Mouse (Mus musculus): Measurements from ENCODE around the gene Nmnat3.

The Nmnat3 gene

GRCm38 (mm10) chr9:98367333-98367962 lies 80.2 kb downstream of the Nmnat3 start:
- DNase-seq = no peak

- no peak for DNase-seq
Observed at GRCm38 (mm10) chr9:98369707-98370106, 82.5 kb downstream of the Nmnat3 start.

- no peak for DNase-seq
Observed at GRCm38 (mm10) chr9:98373358-98373757, 86.1 kb downstream of the Nmnat3 start.

GRCm38 (mm10) chr9:98374897-98375296 lies 87.7 kb downstream of the Nmnat3 start:
- DNase-seq = no peak

- no peak for DNase-seq
Observed at GRCm38 (mm10) chr9:98375329-98376170, 88.3 kb downstream of the Nmnat3 start.

- DNase-seq = no peak
Observed at GRCm38 (mm10) chr9:98379736-98380135, 92.5 kb downstream of the Nmnat3 start.

- DNase-seq = no peak
Observed at GRCm38 (mm10) chr9:98380593-98380992, 93.4 kb downstream of the Nmnat3 start.

- DNase-seq = no peak
Observed at GRCm38 (mm10) chr9:98387741-98388632, 100.8 kb downstream of the Nmnat3 start.

- DNase-seq = no peak
Observed at GRCm38 (mm10) chr9:98388633-98388965, 101.4 kb downstream of the Nmnat3 start.

- DNase-seq = no peak
Observed at GRCm38 (mm10) chr9:98393496-98393895, 106.3 kb downstream of the Nmnat3 start.

GRCm38 (mm10) chr9:98397211-98397610 lies 110.0 kb downstream of the Nmnat3 start:
- no peak for DNase-seq

- no peak for DNase-seq
Observed at GRCm38 (mm10) chr9:98397866-98398265, 110.6 kb downstream of the Nmnat3 start.

- no peak for DNase-seq
Observed at GRCm38 (mm10) chr9:98400185-98400894, 113.1 kb downstream of the Nmnat3 start.

- DNase-seq = no peak
Observed at GRCm38 (mm10) chr9:98401611-98402010, 114.4 kb downstream of the Nmnat3 start.

- no peak for DNase-seq
Observed at GRCm38 (mm10) chr9:98407771-98408170, 120.5 kb downstream of the Nmnat3 start.

- peak; percentile 36 to 43 for DNase-seq
Observed at GRCm38 (mm10) chr9:98409137-98409536, 121.9 kb downstream of the Nmnat3 start.

- no peak for DNase-seq
Observed at GRCm38 (mm10) chr9:98415427-98415826, 128.2 kb downstream of the Nmnat3 start.

- DNase-seq = no peak
Observed at GRCm38 (mm10) chr9:98417919-98418318, 130.7 kb downstream of the Nmnat3 start.

GRCm38 (mm10) chr9:98418346-98418745 lies 131.1 kb downstream of the Nmnat3 start:
- DNase-seq = no peak

GRCm38 (mm10) chr9:98420666-98421065 lies 133.4 kb downstream of the Nmnat3 start:
- no peak for DNase-seq

- no peak for DNase-seq
Observed at GRCm38 (mm10) chr9:98421903-98422302, 134.7 kb downstream of the Nmnat3 start.

- DNase-seq = no peak
Observed at GRCm38 (mm10) chr9:98422656-98423055, 135.4 kb downstream of the Nmnat3 start, which contains the start of gene Rbp1. Rbp1 (plus strand) TSS chr9:98422961.

GRCm38 (mm10) chr9:98423691-98424090 lies 136.5 kb downstream of the Nmnat3 start:
- no peak for DNase-seq

Measured in B cell, adult 2 months (primary cell).